Mouse (Mus musculus) thymus, adult 2 months (tissue): Measurements from ENCODE around the gene Abraxas1.

Experiments used
- CTCF ChIP-seq: fragments of 200-500 bp; IDR thresholded peaks from 2 replicates; pipeline ENCODE4 v1.5.1; 2012; ENCODE audit warnings: mild to moderate bottlenecking, control low read depth, low read length, moderate library complexity, borderline replicate concordance; ENCODE audit not compliant: control insufficient read depth, poor library complexity, insufficient read depth; ENCODE audit errors: extremely low read depth
- POLR2A ChIP-seq: fragments of 200-500 bp; IDR thresholded peaks from 2 replicates; pipeline ENCODE4 v1.6.1; 2012; ENCODE audit warnings: mild to moderate bottlenecking, low read length, control low read depth, moderate library complexity; ENCODE audit not compliant: control insufficient read depth, poor library complexity, insufficient read depth; ENCODE audit errors: extremely low read depth

DNA sequence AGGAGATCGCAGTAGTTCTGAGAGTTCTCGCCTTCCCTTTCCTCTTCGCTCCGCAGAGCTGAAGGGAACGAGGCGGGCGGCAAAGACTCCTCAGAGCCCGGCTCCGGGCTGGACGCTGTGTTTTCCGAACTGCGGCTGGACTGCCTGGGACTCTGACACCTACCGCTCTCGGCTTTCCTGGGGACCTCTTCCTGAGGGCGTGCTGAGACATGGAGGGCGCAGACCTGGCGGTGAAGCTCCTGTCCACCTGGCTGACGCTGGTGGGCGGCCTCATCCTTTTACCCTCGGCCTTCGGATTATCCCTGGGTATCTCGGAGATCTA lies 25.8 kb upstream of the Abraxas1 start:
- TF ChIP-seq CTCF (no peak), POLR2A (no peak)
